Mouse (Mus musculus) mammary gland, adult 2 months (tissue): Measurements from ENCODE around the gene Daam1. TPM values are rescaled to one million over a fixed set of nuclear protein-coding genes. Genes with fewer than 3 reads are reported as not detected.

Source experiments
- polyA plus RNA-seq: library from polyadenylated mRNA; depleted of rRNA; stranded (reverse); fragments of >200 nt; gene quantifications from 2 replicates; pipeline ENCODE4 v1.2.3, GENCODE M21; 2012; ENCODE audit warnings: low replicate concordance; rRNA removed

Daam1 gene
- 3.5 and 5.3 TPM in 2 replicates for polyA plus RNA-seq

DNA sequence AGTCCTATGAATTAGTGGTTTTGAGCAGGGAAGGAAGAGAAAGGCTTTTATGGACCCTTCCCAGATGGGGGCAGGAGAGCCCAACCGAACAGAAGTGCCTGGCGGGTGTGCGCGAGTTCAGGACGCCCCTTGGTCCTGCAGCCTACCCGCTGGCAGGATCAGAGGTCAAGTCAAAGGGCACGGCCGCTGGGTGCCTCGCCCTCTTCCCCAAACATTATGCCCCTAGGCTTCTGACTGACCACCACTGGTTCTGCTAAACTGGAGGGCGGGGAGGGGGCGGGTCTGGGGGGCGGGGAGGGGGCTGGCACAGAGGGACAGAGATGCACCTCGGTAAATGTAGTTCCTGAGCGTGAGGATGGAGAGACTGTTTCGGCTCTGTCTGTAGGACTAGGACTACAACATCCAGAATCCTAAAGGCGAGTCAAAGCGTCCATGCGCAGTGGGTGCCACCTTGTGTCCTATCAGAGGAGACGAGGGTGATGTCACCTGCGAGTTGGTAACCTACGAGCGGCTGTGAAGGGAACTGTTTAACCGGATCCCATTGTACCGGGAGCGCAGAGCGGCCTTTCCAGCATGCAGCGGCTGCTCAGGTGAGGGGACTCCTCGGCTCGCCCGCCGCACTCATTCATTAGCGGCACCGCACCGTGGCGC is at the start of gene Daam1:
Gene Daam1, plus strand, starts transcription at position 472 of the 651 bp plus-strand sequence.

Other genes with a start within 250 kb of the Daam1 start
- gene Gpr135, start 240.0 kb downstream of the Daam1 start, polyA plus RNA-seq, result 4.5 and 9.2 TPM in 2 replicates